Mouse (Mus musculus): ENCODE measurements around the gene Hoxc11. TPM values are rescaled to one million over a fixed set of nuclear protein-coding genes. Genes with fewer than 3 reads are reported as not detected.

The Hoxc11 gene
- total RNA-seq, 1 experiment from 2014 or later = not detected

DNA sequence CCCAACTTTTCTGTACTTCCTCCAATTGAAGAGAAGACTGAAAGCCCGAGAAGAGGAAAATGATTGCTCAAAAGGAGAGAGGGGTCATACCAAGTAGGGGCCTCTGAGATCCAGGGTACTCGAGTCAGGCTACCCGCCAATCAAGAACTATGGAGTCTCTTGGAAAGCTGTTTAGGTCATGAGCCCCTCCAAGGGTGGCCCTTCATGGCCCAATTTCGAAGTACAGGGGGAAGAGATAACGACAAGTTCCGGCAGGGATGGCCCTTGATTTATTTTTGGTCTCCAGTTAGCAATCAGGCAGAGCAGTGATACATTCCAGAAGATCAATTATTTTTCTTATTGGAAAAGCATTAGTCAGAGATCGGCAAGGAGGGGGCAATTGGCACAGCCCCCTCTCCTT is 37.6 kb downstream of the Hoxc11 start:
- ATAC-seq (replicated peaks in 1 of 2; ENCODE audit: insufficient read depth in 1 of 2, low FRiP score in 2 of 2, low TSS enrichment in 1 of 2, low read depth in 1 of 2, poor library complexity in 2 of 2, severe bottlenecking in 2 of 2) = no peak

GRCm38 (mm10) chr15:102992206-102992605 is 38.0 kb downstream of the Hoxc11 start:
- ATAC-seq (replicated peaks in 1 of 2; ENCODE audit: insufficient read depth in 1 of 2, low FRiP score in 2 of 2, low TSS enrichment in 1 of 2, low read depth in 1 of 2, poor library complexity in 2 of 2, severe bottlenecking in 2 of 2) = no peak

GRCm38 (mm10) chr15:102992863-102993262 is 38.6 kb downstream of the Hoxc11 start:
- ATAC-seq (replicated peaks in 1 of 2; ENCODE audit: insufficient read depth in 1 of 2, low FRiP score in 2 of 2, low TSS enrichment in 1 of 2, low read depth in 1 of 2, poor library complexity in 2 of 2, severe bottlenecking in 2 of 2) = no peak

DNA sequence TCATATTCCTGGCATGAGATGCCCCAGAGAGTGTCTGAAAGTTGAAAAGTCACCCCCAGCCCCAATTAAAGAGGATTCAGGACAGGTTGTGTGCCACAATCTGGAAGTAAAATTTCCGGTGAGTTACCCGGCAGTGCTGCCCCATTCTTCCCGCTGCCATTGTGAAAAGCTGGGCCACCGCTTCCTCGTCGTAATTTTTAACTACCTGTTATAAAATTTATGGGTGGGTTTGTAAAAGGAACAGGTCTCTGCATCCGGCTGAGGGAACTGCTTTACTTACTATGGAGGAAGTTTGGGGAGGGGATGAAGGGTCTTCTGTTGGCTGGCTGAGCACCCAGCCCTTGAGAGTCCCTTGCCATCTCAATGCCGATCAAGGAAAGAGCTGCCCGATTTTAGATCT is 42.3 kb downstream of the Hoxc11 start:
- no peak for ATAC-seq (replicated peaks in 1 of 2; ENCODE audit: insufficient read depth in 1 of 2, low FRiP score in 2 of 2, low TSS enrichment in 1 of 2, low read depth in 1 of 2, poor library complexity in 2 of 2, severe bottlenecking in 2 of 2)

- ATAC-seq (replicated peaks in 1 of 2; ENCODE audit: insufficient read depth in 1 of 2, low FRiP score in 2 of 2, low TSS enrichment in 1 of 2, low read depth in 1 of 2, poor library complexity in 2 of 2, severe bottlenecking in 2 of 2) = no peak
Measured at GRCm38 (mm10) chr15:102997431-102997830, 43.2 kb downstream of the Hoxc11 start.

DNA sequence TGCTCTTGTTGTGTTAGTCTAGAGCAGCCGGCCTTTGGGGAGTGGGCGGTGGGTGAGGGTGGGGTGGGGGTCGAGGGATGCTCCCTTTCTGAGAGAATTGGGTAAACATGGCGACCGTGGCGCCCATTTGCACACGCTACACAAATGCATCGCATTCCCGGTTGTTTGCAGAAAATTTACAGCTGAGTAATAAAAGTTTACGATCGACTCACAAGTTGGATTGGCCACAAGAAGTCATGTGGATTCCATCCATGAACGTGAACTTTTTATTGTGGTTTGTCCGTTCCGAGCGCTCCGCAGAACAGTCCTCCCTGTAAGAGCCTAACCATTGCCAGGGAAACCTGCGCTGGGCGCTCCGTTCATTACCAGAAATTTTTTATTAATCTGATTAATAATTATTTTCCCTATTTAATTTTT is 43.7 kb downstream of the Hoxc11 start, which contains the start of gene Hoxc6:
TSS of gene Hoxc6 (plus strand) at position 319 of the 417 bp plus-strand sequence.
- no peak for ATAC-seq (replicated peaks in 1 of 2; ENCODE audit: insufficient read depth in 1 of 2, low FRiP score in 2 of 2, low TSS enrichment in 1 of 2, low read depth in 1 of 2, poor library complexity in 2 of 2, severe bottlenecking in 2 of 2)

GRCm38 (mm10) chr15:102998608-102999182 is 44.5 kb downstream of the Hoxc11 start:
- no peak for ATAC-seq (replicated peaks in 1 of 2; ENCODE audit: insufficient read depth in 1 of 2, low FRiP score in 2 of 2, low TSS enrichment in 1 of 2, low read depth in 1 of 2, poor library complexity in 2 of 2, severe bottlenecking in 2 of 2)

- ATAC-seq (replicated peaks in 1 of 2; ENCODE audit: insufficient read depth in 1 of 2, low FRiP score in 2 of 2, low TSS enrichment in 1 of 2, low read depth in 1 of 2, poor library complexity in 2 of 2, severe bottlenecking in 2 of 2) = peak; percentile 28 to 47; a peak in 3 of 4 replicates
Measured at GRCm38 (mm10) chr15:102999183-102999831, 45.1 kb downstream of the Hoxc11 start.

GRCm38 (mm10) chr15:102999955-103000354 is 45.7 kb downstream of the Hoxc11 start:
- ATAC-seq (replicated peaks in 1 of 2; ENCODE audit: insufficient read depth in 1 of 2, low FRiP score in 2 of 2, low TSS enrichment in 1 of 2, low read depth in 1 of 2, poor library complexity in 2 of 2, severe bottlenecking in 2 of 2) = no peak

DNA sequence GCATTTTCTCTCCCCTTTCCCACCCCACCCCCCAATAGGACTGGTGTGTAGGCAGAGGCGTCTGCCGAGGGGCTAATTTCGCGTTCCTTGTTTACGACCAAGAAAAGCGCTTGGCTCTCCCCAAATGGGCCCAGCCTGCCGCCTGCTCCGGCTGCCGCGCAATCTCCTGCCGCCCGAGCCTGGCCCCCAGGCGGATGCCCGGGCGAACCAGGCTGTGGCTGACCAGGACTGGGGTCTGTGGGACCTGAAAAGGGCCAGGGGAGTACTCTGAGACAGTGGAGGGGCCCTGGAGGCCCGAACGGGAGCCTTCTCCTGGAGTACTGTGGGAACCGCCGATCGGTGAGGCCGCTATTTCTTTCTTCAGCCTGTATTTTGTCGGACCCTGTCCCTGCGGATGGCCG is 46.3 kb downstream of the Hoxc11 start:
- ATAC-seq (replicated peaks in 1 of 2; ENCODE audit: insufficient read depth in 1 of 2, low FRiP score in 2 of 2, low TSS enrichment in 1 of 2, low read depth in 1 of 2, poor library complexity in 2 of 2, severe bottlenecking in 2 of 2) = no peak

- ATAC-seq (replicated peaks in 1 of 2; ENCODE audit: insufficient read depth in 1 of 2, low FRiP score in 2 of 2, low TSS enrichment in 1 of 2, low read depth in 1 of 2, poor library complexity in 2 of 2, severe bottlenecking in 2 of 2) = no peak
Measured at GRCm38 (mm10) chr15:103001370-103001769, 47.1 kb downstream of the Hoxc11 start.

- no peak for ATAC-seq (replicated peaks in 1 of 2; ENCODE audit: insufficient read depth in 1 of 2, low FRiP score in 2 of 2, low TSS enrichment in 1 of 2, low read depth in 1 of 2, poor library complexity in 2 of 2, severe bottlenecking in 2 of 2)
Measured at GRCm38 (mm10) chr15:103002156-103002555, 47.9 kb downstream of the Hoxc11 start.

- ATAC-seq (replicated peaks in 1 of 2; ENCODE audit: insufficient read depth in 1 of 2, low FRiP score in 2 of 2, low TSS enrichment in 1 of 2, low read depth in 1 of 2, poor library complexity in 2 of 2, severe bottlenecking in 2 of 2) = no peak
Measured at GRCm38 (mm10) chr15:103002821-103003448, 48.7 kb downstream of the Hoxc11 start.

DNA sequence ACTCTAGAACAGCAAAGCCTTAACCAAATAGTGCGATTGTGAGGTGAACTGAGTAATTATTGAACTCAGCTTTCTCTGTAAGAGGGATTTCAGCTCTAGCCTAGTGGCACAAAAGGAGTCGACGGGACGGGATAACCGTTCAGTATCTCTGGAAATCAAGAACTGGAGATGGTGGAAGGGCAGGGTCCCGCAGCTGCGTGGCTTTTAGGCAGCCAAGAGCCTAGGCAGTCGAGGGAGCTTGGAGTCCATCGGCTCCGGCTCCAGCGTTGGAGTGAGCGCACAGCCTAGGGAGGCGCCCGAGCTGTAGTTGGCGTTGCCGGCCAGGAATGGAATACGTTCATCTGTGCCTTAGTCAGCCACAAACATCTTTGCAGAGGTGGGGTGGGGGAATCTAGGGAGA is 51.1 kb downstream of the Hoxc11 start:
- no peak for ATAC-seq (replicated peaks in 1 of 2; ENCODE audit: insufficient read depth in 1 of 2, low FRiP score in 2 of 2, low TSS enrichment in 1 of 2, low read depth in 1 of 2, poor library complexity in 2 of 2, severe bottlenecking in 2 of 2)

- ATAC-seq (replicated peaks in 1 of 2; ENCODE audit: insufficient read depth in 1 of 2, low FRiP score in 2 of 2, low TSS enrichment in 1 of 2, low read depth in 1 of 2, poor library complexity in 2 of 2, severe bottlenecking in 2 of 2) = no peak
Measured at GRCm38 (mm10) chr15:103005797-103006196, 51.6 kb downstream of the Hoxc11 start.

GRCm38 (mm10) chr15:103006326-103006725 is 52.1 kb downstream of the Hoxc11 start:
- ATAC-seq (replicated peaks in 1 of 2; ENCODE audit: insufficient read depth in 1 of 2, low FRiP score in 2 of 2, low TSS enrichment in 1 of 2, low read depth in 1 of 2, poor library complexity in 2 of 2, severe bottlenecking in 2 of 2) = no peak

Measured in hematopoietic stem cell, adult 5-6 weeks (primary cell).